Mouse (Mus musculus) cerebellum, adult 18-20 months (tissue): Measurements from ENCODE around the gene Poc1b.
"Not testable (repeated sequence)": the region's sequence is repeated elsewhere in the genome, so short reads cannot be mapped to it uniquely, and the experiment has no call there.

Source experiments
- DNase-seq, 2 experiments: peaks; one replicate each; pipeline ENCODE4 v3.0.0; 2021

The Poc1b gene

DNA sequence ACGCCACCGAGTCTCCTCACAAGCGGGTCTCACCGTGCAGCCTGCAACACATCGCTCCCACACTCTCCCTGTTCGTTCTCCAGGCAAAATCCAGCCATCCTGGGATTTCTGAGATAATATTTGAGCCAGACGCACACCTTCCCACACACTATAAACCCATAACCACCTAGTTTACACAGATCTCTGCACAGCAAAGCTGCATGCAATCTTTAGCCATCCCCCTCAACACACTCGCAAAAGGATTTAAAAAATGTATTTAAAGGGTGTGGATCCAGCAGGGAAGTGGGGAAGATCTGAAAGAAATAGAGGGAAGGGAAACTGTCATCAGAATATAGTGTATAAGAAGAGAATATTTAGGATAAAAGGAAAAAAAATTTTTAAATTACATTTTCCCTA, 9.4 kb downstream of the Poc1b start:
- no peak for DNase-seq

DNA sequence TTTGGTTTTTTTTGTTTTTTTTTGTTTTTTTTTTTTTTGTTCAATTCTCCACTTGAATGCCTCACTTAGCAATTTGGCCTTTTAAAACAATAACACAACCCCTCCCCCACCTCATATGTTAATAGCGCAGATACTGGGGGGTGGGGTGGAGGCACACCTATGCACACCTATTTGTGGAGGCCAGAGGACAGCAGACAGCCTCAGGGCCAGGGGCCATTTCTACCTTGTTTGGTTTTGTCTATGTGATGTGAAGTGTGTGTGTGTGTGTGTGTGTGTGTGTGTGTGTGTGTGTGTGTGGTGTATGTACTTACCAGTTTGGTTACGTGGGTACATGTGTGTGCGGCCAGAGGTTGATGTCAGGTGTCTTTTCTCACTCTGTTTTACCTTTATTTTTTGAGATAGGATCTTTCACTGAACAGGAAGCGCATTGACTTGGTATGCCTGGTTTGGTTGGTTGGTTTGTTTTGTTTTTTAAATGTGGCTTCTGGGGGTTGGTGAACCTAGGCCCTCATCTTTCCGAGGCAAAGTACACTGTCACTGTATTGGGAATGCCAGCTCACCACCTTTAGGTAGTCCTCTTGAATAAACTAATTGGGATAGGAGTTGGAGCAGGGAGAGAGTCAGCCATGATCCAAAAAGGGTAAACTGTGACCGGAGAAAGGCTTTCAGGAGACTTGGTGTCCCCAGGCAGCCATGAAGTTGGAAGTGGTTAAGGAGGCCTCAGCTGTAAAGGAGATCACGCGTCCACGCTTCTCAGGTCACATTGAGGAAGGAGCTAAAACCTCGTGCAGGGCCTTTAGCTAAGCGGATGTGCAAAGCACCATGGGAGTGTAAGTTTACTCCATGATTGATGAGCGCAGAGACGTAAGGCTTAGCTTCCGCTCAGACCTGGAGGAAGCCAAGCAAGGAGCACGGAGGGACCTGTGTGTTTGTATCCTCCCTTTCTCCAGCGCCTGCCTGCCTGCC, 10.1 kb downstream of the Poc1b start:
- no peak for DNase-seq

- no peak for DNase-seq
Observed at GRCm38 (mm10) chr10:99117876-99118275, 11.0 kb downstream of the Poc1b start.

GRCm38 (mm10) chr10:99118697-99119096, 11.9 kb downstream of the Poc1b start:
- no peak for DNase-seq

DNA sequence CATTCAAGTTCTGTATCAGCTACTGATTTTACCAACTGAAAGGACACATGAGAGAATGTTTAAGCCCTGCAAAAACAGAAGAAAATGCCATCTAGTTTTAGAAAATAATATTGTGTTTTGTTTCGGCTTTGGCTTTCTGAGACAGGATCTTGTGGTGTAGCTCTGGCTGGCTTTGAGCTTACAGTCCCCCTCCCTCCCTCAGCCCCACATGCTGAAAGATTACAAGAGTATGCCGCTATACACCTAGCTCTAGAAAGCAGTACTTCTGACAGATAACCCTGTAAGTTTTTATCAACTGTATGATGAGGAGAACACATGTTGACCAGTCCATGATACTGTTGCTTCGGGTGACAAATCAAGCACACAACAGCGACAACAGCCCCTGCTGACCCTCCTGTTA, 12.6 kb downstream of the Poc1b start:
- no peak for DNase-seq

DNA sequence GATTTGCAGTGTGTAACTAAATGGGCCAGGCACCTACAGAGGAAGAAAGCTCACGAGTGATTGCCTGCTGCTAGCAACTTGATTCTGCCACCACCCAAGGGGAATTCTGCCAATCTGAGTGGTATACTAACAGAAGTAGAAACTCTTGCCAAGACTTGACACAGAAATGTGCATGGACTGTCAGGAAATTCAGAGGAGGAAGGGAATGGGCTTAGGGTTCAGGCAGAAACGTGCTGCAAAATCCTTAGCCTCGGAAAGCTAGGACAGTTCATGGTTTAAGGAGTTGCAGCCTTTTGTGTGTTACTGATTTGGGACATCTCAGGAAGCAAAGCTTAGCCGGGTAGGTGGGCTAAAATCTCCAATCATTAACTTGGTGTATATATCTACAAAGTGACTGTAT, 19.4 kb downstream of the Poc1b start, which contains the start of gene Phxr2:
Gene Phxr2, minus strand, starts transcription at position 101 of the 400 bp plus-strand sequence.
- no peak for DNase-seq

DNA sequence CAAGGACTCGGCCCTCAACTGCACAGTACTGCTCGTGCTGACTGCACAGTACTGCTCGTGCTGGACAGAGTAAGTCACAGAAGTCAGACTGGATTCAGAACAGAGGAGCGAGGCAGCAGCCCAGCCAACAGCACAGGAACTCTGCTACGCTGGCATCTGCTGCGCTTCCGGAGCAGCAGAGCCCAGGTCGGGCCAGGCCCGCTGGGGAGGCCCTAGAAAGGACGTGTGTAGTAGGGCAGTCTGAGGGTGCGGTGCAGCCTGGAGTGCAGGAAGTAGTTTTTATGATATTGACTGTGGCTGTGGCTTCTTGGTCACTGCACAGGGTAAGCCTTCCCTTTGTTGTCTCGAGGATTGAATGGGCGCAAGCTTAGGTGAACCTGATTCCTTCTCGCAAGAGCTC, 20.1 kb downstream of the Poc1b start:
- DNase-seq: no peak

DNA sequence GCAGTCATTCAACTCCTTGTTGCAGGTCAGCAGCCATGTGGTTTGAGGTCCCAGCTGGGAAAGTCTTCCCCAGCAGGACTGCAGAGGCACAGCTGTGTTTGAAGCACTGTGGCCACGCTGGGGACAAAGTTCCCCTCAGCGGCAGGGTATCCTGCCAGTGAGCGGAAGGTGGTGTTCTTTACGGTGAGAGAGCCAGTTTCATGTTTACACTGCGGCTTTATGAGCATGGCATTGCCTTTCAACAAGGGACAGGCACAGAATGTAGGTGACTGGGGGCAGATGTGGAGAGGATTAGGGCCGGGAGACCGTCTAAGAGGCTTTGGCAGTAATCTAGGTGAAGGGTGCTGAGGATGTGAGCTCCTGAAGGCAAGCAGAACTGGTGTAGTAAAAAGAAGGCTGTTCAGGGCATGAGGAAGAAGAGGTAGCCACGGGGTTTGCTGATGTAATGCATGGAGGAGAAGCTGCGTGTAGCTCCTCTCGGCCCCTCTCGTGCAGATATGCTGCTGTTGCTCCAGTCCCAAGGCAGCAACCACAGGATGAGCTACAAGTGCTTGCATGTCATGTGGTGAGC, 20.9 kb downstream of the Poc1b start:
- no peak for DNase-seq

DNA sequence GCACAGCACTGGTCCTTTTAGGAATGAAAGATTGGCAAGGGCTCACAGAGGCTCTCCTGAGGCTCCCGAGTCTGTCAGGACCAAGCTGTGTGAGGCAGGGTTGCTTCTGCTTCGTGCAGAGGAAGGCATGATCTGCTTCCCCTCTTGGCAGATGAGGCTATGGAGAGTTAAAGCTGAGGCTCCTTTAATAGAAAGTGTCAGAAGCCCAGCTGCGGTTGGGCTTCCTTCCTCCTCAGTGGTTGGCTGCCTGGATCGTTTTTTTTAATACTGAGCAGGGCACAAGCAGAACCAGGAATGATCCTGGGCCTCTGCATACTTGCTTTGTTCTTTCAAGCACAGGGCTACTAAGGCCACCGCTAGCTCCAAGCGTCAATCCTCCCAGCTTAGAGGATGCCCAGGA, 23.8 kb downstream of the Poc1b start:
- no peak for DNase-seq

GRCm38 (mm10) chr10:99131298-99131697, 24.5 kb downstream of the Poc1b start:
- no peak for DNase-seq

- DNase-seq: no peak
Observed at GRCm38 (mm10) chr10:99132189-99132588, 25.4 kb downstream of the Poc1b start.

DNA sequence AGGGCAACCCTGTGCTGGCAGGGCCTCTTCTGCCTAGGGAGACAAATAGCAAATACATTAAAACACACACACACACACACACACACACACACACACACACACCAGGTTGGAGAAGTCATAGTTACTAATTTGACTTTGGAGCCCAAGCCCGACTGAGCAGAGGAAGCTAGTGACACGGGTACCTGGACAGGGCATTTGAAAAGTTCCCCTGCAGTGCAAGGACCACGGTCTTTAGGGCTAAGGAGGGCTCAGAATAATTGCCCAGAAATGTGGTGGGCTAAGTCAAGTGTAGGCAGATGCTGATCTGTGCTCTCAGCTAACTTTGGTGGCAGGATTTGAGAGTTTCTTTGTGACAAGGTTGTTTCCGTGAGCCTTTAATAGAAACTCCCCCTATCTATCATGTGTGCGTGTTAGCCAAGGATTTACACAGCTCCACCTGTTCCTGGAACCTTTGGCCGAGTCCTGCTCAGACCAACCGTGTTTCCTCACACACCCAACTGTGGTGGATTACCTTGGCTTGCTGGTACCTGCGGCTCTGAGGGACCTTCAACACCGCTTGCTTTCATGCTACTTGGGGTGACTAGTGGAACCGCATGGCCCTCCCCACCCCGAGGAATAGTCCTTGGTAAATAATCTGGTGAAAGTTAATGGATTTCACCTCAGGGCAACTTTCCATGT, 25.9 kb downstream of the Poc1b start:
- DNase-seq: no peak

- no peak for DNase-seq
Observed at GRCm38 (mm10) chr10:99133321-99133875, 26.6 kb downstream of the Poc1b start.

GRCm38 (mm10) chr10:99136337-99136736, 29.5 kb downstream of the Poc1b start:
- DNase-seq: no peak

DNA sequence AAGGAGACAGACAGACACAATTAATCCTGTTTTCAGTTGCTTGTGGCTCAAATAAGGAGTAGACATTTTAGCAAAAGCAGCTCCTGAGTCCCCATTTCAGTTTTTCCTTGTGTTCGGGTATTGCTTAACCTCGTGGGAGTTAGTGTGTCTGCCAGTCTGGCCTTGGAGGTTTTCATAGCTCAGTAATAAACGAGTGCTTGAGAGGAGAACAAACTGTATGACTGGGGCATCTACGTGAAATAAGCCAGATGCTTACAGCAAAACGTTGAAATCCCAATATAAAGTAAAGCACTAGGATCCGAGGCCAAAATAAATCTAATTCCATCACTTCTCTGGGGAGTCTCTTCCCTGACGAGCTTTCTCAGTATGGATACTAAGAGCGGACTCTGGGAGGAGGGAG, 38.8 kb downstream of the Poc1b start:
- no peak for DNase-seq

DNA sequence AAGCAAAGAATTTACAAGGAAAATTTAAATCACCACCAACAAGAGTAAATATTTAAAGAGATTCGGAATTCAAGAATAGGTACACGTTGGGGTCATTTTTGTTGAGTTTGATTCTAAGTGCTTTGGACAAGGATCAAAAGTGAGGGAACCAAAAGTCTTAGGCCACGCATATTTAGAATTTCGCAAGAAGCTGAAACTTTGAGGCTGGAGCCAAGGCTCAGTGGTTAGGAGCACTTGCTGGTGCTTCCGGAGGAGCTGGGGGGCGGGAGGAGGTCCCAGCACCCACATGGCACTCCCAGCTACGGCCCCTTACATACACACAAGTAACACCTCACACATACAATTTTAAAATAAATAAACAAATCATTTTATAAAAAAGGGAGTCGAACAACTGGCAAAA, 39.8 kb downstream of the Poc1b start:
- no peak for DNase-seq

DNA sequence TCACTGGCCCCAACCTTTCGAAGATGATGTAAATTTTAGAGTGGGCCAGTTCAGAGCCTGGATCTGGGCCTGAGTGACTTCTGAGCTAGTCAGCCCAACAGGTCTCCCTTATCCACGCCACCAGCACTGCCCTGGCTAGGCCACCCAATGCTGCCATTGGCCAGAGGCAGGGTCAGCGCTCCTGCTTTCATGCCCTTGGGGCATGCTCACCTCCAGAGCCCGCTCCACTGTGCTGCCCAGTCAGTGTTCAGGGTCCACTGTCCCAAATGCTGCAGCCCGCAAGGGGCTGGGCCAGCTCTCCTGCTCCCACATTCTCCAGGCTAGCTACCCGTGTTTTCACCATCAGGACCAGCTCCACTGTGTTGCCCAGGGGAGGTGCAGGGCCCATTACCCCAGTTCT, 43.2 kb downstream of the Poc1b start:
- no peak for DNase-seq

- DNase-seq: no peak
Observed at GRCm38 (mm10) chr10:99151580-99151979, 44.7 kb downstream of the Poc1b start.

DNA sequence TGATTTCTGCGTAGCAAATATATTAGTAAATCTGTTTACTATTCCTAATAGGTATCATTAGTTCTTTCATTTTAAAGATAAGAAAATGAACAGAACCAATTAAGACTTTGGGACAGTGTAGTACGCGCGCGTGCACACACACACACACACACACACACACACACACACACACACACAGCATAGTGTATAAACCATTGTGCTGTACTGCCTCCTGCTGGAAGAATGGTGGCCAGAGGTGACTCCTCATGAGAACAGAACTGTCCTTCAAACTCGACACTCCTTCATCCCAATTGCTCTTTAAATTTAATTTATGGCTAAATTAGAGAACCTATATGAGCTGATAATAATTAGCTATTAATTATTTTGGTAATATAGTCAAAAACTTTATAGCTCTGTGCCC, 45.2 kb downstream of the Poc1b start:
- no peak for DNase-seq

DNA sequence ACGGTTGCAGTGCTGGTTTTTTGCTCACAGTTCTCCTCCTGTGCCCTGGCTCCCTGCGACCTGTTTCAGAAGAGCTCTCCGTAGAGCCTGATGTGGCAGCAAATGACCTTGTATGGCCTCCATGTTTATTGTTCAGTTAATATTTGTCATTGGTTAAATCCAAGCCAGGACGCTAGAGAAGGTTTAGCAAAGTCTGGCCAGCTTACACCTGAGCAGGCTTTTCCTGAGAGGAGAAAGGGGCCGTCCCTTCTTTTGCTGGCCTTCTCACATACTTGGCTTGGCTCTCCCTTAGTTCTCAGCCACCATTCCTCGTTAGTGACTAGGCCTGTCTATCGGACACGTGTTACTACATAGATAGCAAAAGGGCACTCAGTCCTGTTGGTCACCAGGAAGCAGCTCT, 47.8 kb downstream of the Poc1b start:
- no peak for DNase-seq

- DNase-seq: no peak
Observed at GRCm38 (mm10) chr10:99156808-99157207, 50.0 kb downstream of the Poc1b start.

DNA sequence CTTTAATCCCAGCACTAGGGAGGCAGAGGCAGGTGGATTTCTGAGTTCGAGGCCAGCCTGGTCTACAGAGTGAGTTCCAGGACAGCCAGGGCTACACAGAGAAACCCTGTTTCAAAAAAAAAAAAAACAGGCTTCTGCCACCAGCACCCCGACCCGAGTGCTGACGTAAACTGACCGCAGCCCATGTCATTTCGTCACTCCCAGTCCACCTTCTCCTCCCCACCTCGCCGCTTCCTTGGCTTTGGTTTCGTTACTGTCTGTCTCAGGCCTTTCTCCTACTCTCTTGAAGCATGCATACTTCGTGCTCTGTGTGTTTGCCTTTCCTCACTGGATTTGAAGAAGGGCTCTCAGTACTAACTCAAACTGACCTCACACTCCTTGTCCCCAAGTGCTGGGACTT, 50.9 kb downstream of the Poc1b start:
- DNase-seq: not testable (repeated sequence)

- DNase-seq: peak; percentile 32 to 44
Observed at GRCm38 (mm10) chr10:99161987-99162582, 55.2 kb downstream of the Poc1b start.
